Mouse (Mus musculus): Measurements from ENCODE around the gene Synpo2l. TPM values are rescaled to one million over a fixed set of nuclear protein-coding genes. Genes with fewer than 3 reads are reported as not detected.

The Synpo2l gene
- polyA plus RNA-seq, 1 experiment, result 0.13 TPM

- Histone ChIP-seq H3K27ac (ENCODE audit: insufficient read depth, low read length) (peak overlapping the region; percentile 22; the same call in 1 of the 2 replicates), H3K4me3 (replicated peaks; ENCODE audit: insufficient read depth, low read depth, low read length) (peak overlapping the region; percentile 83), H3K4me1 (ENCODE audit: control insufficient read depth, insufficient read depth, low read length) (peaks cover 7% of the 10 kb centered on the region; the same call in 1 of the 2 replicates), H3K27me3 (ENCODE audit: control insufficient read depth, insufficient read depth, low read length) (no peaks in the 10 kb centered on the region)
- no peak for TF ChIP-seq CTCF (IDR thresholded peaks at IDR 0.05; ENCODE audit: borderline replicate concordance, insufficient read depth, low read depth, low read length)
- TF ChIP-seq POLR2A (IDR thresholded peaks at IDR 0.05; ENCODE audit: borderline replicate concordance, insufficient read depth, low read length), result no peak
- DNase-seq, result peak in 1 of 2 experiments; percentile 61
- whole genome bisulfite sequencing, result 7% methylated on average over 13 of the region's 13 CpGs
These were observed 5.5 kb upstream of the Synpo2l start for GRCm38 (mm10) chr14:20673735-20674063.

GRCm38 (mm10) chr14:20672990-20673389 is 4.8 kb upstream of the Synpo2l start:
- WGBS, result 90% methylated on average over 2 of the region's 2 CpGs

GRCm38 (mm10) chr14:20667469-20667868 is 685 bp downstream of the Synpo2l start:
- no peak overlapping the region for H3K4me3 ChIP-seq (replicated peaks; ENCODE audit: insufficient read depth, low read depth, low read length)
- H3K27ac ChIP-seq (ENCODE audit: insufficient read depth, low read length), result no peak overlapping the region
- no peak for DNase-seq
- H3K27me3 ChIP-seq (ENCODE audit: control insufficient read depth, insufficient read depth, low read length), result no peaks in the 10 kb centered on the region
- TF ChIP-seq POLR2A (IDR thresholded peaks at IDR 0.05; ENCODE audit: borderline replicate concordance, insufficient read depth, low read length), result no peak
- TF ChIP-seq CTCF (IDR thresholded peaks at IDR 0.05; ENCODE audit: borderline replicate concordance, insufficient read depth, low read depth, low read length), result no peak
- H3K4me1 ChIP-seq (ENCODE audit: control insufficient read depth, insufficient read depth, low read length), result no peaks in the 10 kb centered on the region
- 80% methylated on average over 1 of the region's 1 CpGs for WGBS

More at GRCm38 (mm10) chr14:20672990-20673389, 4.8 kb upstream of the Synpo2l start:
- no peak for DNase-seq
- H3K4me1 ChIP-seq (ENCODE audit: control insufficient read depth, insufficient read depth, low read length), result peaks cover 7% of the 10 kb centered on the region; the same call in 1 of the 2 replicates
- TF ChIP-seq CTCF (IDR thresholded peaks at IDR 0.05; ENCODE audit: borderline replicate concordance, insufficient read depth, low read depth, low read length) (peak; percentile 34; the same call in 1 of the 2 replicates), POLR2A (IDR thresholded peaks at IDR 0.05; ENCODE audit: borderline replicate concordance, insufficient read depth, low read length) (no peak)
- H3K27ac ChIP-seq (ENCODE audit: insufficient read depth, low read length), result no peak overlapping the region
- no peak overlapping the region for H3K4me3 ChIP-seq (replicated peaks; ENCODE audit: insufficient read depth, low read depth, low read length)
- no peaks in the 10 kb centered on the region for H3K27me3 ChIP-seq (ENCODE audit: control insufficient read depth, insufficient read depth, low read length)

GRCm38 (mm10) chr14:20664436-20664835 is 3.7 kb downstream of the Synpo2l start:
- Histone ChIP-seq H3K4me3 (replicated peaks; ENCODE audit: insufficient read depth, low read depth, low read length) (no peak overlapping the region), H3K27ac (ENCODE audit: insufficient read depth, low read length) (no peak overlapping the region), H3K27me3 (ENCODE audit: control insufficient read depth, insufficient read depth, low read length) (no peaks in the 10 kb centered on the region), H3K4me1 (ENCODE audit: control insufficient read depth, insufficient read depth, low read length) (0 out of 2 replicates have a peak, but pooled peaks cover 3% of the 10 kb centered on the region)
- WGBS, result 39% methylated on average over 3 of the region's 3 CpGs
- no peak for DNase-seq
- no peak for TF ChIP-seq POLR2A (IDR thresholded peaks at IDR 0.05; ENCODE audit: borderline replicate concordance, insufficient read depth, low read length)
- TF ChIP-seq CTCF (IDR thresholded peaks at IDR 0.05; ENCODE audit: borderline replicate concordance, insufficient read depth, low read depth, low read length), result no peak

- H3K27me3 ChIP-seq (ENCODE audit: control insufficient read depth, insufficient read depth, low read length), result no peaks in the 10 kb centered on the region
- no peak overlapping the region for H3K4me3 ChIP-seq (replicated peaks; ENCODE audit: insufficient read depth, low read depth, low read length)
- no peak overlapping the region for H3K27ac ChIP-seq (ENCODE audit: insufficient read depth, low read length)
- TF ChIP-seq CTCF (IDR thresholded peaks at IDR 0.05; ENCODE audit: borderline replicate concordance, insufficient read depth, low read depth, low read length) (no peak), POLR2A (IDR thresholded peaks at IDR 0.05; ENCODE audit: borderline replicate concordance, insufficient read depth, low read length) (no peak)
- no peak for DNase-seq
- H3K4me1 ChIP-seq (ENCODE audit: control insufficient read depth, insufficient read depth, low read length), result 0 out of 2 replicates have a peak, but pooled peaks cover 3% of the 10 kb centered on the region
- 78% methylated on average over 2 of the region's 2 CpGs for WGBS
These were observed 4.6 kb downstream of the Synpo2l start for GRCm38 (mm10) chr14:20663601-20664000.

GRCm38 (mm10) chr14:20662740-20663139 is 5.4 kb downstream of the Synpo2l start:
- H3K27ac ChIP-seq (ENCODE audit: insufficient read depth, low read length), result no peak overlapping the region
- DNase-seq, result no peak
- H3K4me3 ChIP-seq (replicated peaks; ENCODE audit: insufficient read depth, low read depth, low read length), result no peak overlapping the region
- no peak for TF ChIP-seq POLR2A (IDR thresholded peaks at IDR 0.05; ENCODE audit: borderline replicate concordance, insufficient read depth, low read length)
- TF ChIP-seq CTCF (IDR thresholded peaks at IDR 0.05; ENCODE audit: borderline replicate concordance, insufficient read depth, low read depth, low read length), result no peak
- 93% methylated on average over 3 of the region's 3 CpGs for WGBS
- no peaks in the 10 kb centered on the region for H3K27me3 ChIP-seq (ENCODE audit: control insufficient read depth, insufficient read depth, low read length)
- 0 out of 2 replicates have a peak, but pooled peaks cover 3% of the 10 kb centered on the region for H3K4me1 ChIP-seq (ENCODE audit: control insufficient read depth, insufficient read depth, low read length)

GRCm38 (mm10) chr14:20661661-20662331 is 6.4 kb downstream of the Synpo2l start:
- Histone ChIP-seq H3K4me1 (ENCODE audit: control insufficient read depth, insufficient read depth, low read length) (0 out of 2 replicates have a peak, but pooled peaks cover 3% of the 10 kb centered on the region), H3K27me3 (ENCODE audit: control insufficient read depth, insufficient read depth, low read length) (no peaks in the 10 kb centered on the region), H3K4me3 (replicated peaks; ENCODE audit: insufficient read depth, low read depth, low read length) (peak overlapping the region; percentile 80), H3K27ac (ENCODE audit: insufficient read depth, low read length) (peak overlapping the region; percentile 49; the same call in 1 of the 2 replicates)
- peak in 1 of 2 experiments; percentile 22 for DNase-seq
- no peak for TF ChIP-seq POLR2A (IDR thresholded peaks at IDR 0.05; ENCODE audit: borderline replicate concordance, insufficient read depth, low read length)
- no peak for TF ChIP-seq CTCF (IDR thresholded peaks at IDR 0.05; ENCODE audit: borderline replicate concordance, insufficient read depth, low read depth, low read length)
- WGBS, result 8% methylated on average over 19 of the region's 19 CpGs
